Mouse (Mus musculus) cerebellum, adult 8-10 months (tissue): ENCODE results near the gene Twf1.

Experiments used
- DNase-seq: peaks from one replicate; pipeline ENCODE4 v3.0.0; 2022

The Twf1 gene

GRCm38 (mm10) chr15:94572746-94573145, 16.9 kb downstream of the Twf1 start:
- no peak for DNase-seq

DNA sequence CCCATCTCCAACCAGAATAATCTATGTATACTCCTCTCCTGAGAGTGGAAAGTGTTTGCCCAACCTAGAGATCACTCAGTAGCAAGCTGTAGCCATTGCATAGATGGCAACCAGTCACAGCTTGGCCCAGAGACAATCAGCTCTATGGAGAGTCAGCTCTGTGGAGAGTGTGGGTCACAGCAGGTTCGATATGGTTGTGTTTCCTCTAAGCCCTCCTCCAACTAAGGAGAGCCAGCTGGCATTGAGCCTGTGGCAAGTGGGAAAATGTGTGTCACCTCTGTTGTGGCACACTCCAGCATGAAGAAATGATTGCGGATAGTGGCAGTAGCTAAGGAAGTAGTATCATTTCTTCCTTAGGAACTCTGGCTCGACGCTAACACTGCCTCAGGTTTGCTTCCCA, 18.2 kb downstream of the Twf1 start:
- no peak for DNase-seq

DNA sequence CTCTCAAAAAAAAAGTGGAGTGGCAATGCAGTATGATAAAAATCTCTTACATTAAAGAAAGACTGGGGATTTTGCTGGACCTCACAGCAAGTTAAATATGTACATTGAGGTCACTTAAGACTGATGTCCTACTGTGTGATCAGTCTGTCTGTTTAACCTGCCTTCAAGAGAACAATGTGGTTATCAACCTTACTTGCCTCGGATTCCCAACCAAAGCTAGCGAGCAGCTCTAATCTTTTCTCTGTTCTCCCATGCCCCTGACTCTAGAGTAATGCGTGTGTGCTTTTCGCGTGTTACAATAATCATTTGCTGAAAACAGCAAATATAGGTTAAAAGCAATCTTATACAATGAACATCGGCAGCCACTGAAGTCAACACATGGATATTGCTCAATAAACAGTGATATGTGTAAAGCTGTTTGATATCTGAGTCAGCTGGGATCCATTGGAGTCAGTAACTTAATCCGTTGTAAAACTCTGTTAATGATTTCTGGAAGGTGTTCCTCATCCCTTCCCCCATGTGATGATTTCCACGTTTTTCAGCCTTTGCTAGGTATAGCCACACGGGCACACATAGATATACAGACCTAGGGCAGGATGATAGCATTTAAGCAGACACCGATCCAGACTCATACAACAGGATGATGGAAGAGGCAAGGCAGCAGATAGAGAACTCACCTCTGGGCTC, 21.1 kb downstream of the Twf1 start:
- no peak for DNase-seq

DNA sequence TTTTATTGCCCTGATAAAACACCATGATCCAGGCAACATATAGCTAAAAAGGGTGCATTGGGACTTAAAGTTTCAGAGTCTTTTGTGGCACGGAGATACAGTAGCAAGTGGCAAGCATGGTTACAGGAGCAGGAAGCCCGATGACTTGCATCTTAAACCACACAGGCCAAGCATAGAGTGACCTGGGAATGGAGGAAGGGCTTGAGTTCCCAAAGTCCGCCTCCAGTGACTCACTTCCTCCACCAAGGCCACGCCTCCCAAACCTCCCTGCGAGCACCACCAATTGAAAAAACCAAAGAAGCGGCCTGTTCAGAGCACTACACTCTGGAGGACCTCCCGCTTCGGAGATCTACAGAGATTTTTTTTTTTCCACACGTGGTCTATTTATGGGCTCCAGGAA, 23.8 kb downstream of the Twf1 start:
- DNase-seq: no peak

GRCm38 (mm10) chr15:94564909-94565308, 24.8 kb downstream of the Twf1 start:
- DNase-seq: no peak

- DNase-seq: no peak
Observed at GRCm38 (mm10) chr15:94558895-94559656, 30.6 kb downstream of the Twf1 start.

- DNase-seq: peak; percentile 80
Observed at GRCm38 (mm10) chr15:94557442-94557841, 32.2 kb downstream of the Twf1 start.

DNA sequence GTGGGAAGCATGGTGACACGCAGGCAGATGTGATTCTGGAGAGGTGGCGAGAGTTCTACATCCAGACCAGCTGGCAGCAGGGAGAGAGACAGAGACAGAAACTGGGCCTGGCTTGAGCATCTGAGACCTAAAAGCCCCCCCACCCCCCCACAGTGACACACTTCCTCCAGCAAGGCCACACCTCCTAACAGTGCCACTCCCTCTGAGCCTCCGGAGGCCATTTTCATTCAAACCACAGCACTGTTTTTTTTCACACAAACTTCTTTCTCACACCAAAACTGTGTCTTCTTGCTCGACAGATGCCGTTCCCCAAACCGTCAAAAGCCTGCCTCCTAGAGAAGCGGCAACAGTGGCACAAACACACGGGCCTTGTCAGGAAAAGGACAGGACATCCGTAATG, 36.2 kb downstream of the Twf1 start:
- DNase-seq: no peak

DNA sequence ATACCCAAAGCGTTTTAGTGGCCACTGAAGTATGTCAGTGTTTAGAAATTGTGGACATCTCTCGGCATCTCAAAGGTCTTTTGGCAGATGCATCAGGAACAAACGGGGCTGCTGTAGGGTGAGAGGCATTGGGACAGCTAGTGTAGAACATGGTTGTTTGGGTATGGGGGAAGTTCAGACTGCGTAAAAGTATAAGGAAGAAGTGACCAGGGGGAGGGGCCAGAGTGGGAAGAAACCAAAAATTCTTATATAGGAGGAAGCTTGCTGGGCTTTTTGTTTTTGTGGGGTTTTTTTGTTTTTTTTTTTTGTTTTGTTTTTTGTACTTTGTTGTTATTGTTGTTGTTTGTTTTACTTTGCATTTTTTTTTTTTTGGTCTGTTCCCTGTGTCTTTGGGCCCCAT, 44.8 kb downstream of the Twf1 start:
- no peak for DNase-seq

GRCm38 (mm10) chr15:94544052-94544636, 45.5 kb downstream of the Twf1 start:
- DNase-seq: no peak

DNA sequence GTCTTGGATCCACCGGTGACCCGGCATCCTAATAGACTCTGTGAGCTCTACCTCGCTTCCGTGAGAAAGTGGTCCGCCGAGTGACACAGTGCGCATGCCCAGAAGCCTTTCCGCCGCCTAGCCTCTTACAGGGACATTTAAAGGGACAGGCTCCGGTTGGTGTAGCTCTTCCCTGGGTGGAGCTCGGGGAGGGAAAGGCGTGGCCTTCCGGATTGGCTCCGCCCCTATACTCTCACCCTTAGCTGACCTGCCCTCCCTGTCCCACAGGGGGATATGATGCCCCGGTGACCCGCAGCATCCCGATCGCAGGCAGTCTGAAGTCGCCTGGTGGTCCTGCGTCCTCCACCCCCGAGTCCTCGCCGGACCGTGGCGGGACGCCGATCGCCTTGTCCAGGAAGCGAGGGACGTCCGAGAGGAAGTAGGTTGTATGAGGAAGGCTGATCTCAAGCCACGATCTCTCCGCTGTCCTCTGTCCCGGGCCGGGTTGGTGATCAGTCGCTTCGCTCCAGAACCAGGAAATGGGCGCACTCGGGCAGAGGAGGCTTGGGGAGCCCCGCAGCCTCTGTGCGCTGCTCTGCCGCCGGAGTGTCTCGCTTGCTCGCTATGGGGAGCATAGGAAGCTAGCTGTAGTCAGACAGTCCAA, 46.2 kb downstream of the Twf1 start, which contains the start of the genes Pus7l and Irak4:
TSS of gene Pus7l (minus strand) at position 139 of the 643 bp plus-strand sequence.
TSS of gene Irak4 (plus strand) at position 235 of the 643 bp plus-strand sequence.
- peak; percentile 90 for DNase-seq

- DNase-seq: no peak
Observed at GRCm38 (mm10) chr15:94542567-94543408, 46.9 kb downstream of the Twf1 start.

- no peak for DNase-seq
Observed at GRCm38 (mm10) chr15:94539296-94539695, 50.4 kb downstream of the Twf1 start.

- DNase-seq: no peak
Observed at GRCm38 (mm10) chr15:94535521-94535920, 54.2 kb downstream of the Twf1 start.

GRCm38 (mm10) chr15:94532956-94533355, 56.7 kb downstream of the Twf1 start:
- DNase-seq: no peak

DNA sequence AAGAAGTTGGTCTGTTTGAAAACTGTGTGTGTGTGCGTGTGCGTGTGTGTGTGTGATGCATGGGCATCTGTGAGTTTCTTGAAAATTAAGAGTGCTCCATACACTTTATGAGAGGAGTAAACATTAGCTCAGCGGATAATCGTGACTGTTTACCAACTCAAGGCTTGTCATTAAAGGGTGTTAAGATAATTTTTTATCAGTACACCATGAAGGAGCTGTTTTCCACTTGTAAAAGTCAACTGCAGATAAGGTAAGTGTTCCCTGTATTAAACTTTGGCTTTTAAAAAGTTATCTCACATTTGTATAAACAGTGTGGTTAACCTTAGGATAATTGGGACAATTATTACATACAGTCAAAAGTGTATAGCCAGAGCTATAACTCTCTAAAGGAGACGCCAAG, 57.4 kb downstream of the Twf1 start:
- no peak for DNase-seq

- DNase-seq: no peak
Observed at GRCm38 (mm10) chr15:94530519-94530918, 59.2 kb downstream of the Twf1 start.
